9 mouse cellular contexts compared by ENCODE assay signal in genomic region chr11:100352076-100352857, GRCm38 (mm10). TPM values are rescaled to one million over a fixed set of nuclear protein-coding genes. Genes with fewer than 3 reads are reported as not detected.
DNase-seq lines count a peak whose midpoint lies in the region; ATAC-seq and TF ChIP-seq lines count a peak whose summit lies in the region.
"Had no signal": no experiment of that assay in that cellular context is flagged by ENCODE, and none has a peak within 500 bp of the region (broad histone marks: within the 10 kb centered on the region; RNA-seq: fewer than 3 reads in every experiment).

No protein-coding gene starts in this region.

- no peak overlapping the region for H3K27ac ChIP-seq in heart, embryonic 16.5 days (ENCODE audit: low read length)
- H3K27ac ChIP-seq in heart, embryonic 12.5 days (ENCODE audit: poor library complexity, severe bottlenecking) = no peak overlapping the region
- no peak overlapping the region for H3K27ac ChIP-seq in testis, adult 2 months (ENCODE audit: control insufficient read depth, insufficient read depth, low read depth, low read length)
- peak overlapping the region; percentile 56 for H3K27ac ChIP-seq in midbrain, embryonic 13.5 days

- peaks cover 32% of the 10 kb centered on the region for H3K27me3 ChIP-seq in heart, embryonic 16.5 days (ENCODE audit: control insufficient read depth, insufficient read depth, low read length)
- peaks cover 42% of the 10 kb centered on the region for H3K27me3 ChIP-seq in heart, embryonic 12.5 days (replicated peaks)
- no peaks in the 10 kb centered on the region for H3K27me3 ChIP-seq in testis, adult 2 months (ENCODE audit: control insufficient read depth, insufficient read depth, low read length)
- peaks cover 6% of the 10 kb centered on the region for H3K27me3 ChIP-seq in midbrain, embryonic 13.5 days

- H3K36me3 ChIP-seq in heart, embryonic 16.5 days (ENCODE audit: control insufficient read depth, insufficient read depth) = no peaks in the 10 kb centered on the region
- H3K36me3 ChIP-seq in heart, embryonic 12.5 days = no peaks in the 10 kb centered on the region
- no peaks in the 10 kb centered on the region for H3K36me3 ChIP-seq in testis, adult 2 months (ENCODE audit: control insufficient read depth, insufficient read depth, low read length)
- peaks cover 36% of the 10 kb centered on the region for H3K36me3 ChIP-seq in midbrain, embryonic 13.5 days

- no peak overlapping the region for H3K4me3 ChIP-seq in heart, embryonic 16.5 days (ENCODE audit: low read length)
- no peak overlapping the region for H3K4me3 ChIP-seq in heart, embryonic 12.5 days
- no peak overlapping the region for H3K4me3 ChIP-seq in testis, adult 2 months (ENCODE audit: control insufficient read depth, low read depth, low read length)
- no peak overlapping the region for H3K4me3 ChIP-seq in midbrain, embryonic 13.5 days (replicated peaks)

- peak; percentile 22; the same call in 1 of the 2 replicates for TF ChIP-seq CTCF in testis, adult 2 months (IDR thresholded peaks at IDR 0.05; ENCODE audit: control insufficient read depth, insufficient read depth, insufficient replicate concordance, low read depth, low read length)

- no peak for DNase-seq in testis, postnatal 14 days (ENCODE audit: low spot score)
- DNase-seq in embryo, embryonic 11 days = peak; percentile 56
- DNase-seq in gastrocnemius, postnatal 10 days = no peak
- no peak for DNase-seq in right cerebral cortex, postnatal 36 days (ENCODE audit: low spot score in 2 of 2)

- ATAC-seq in heart, embryonic 16.5 days (replicated peaks; ENCODE audit: extremely low read depth, insufficient read depth, low FRiP score) = no peak
- ATAC-seq in heart, embryonic 12.5 days (ENCODE audit: insufficient number of reproducible peaks, low FRiP score) = no peak
- peak; percentile 40 for ATAC-seq in midbrain, embryonic 13.5 days

- H3K9me3 ChIP-seq in heart, embryonic 16.5 days (replicated peaks; ENCODE audit: control insufficient read depth, low read length) = no peaks in the 10 kb centered on the region
- no peaks in the 10 kb centered on the region for H3K9me3 ChIP-seq in heart, embryonic 12.5 days (replicated peaks)
- H3K9me3 ChIP-seq in midbrain, embryonic 13.5 days = no peaks in the 10 kb centered on the region

- no peak for TF ChIP-seq POLR2A in testis, adult 2 months (IDR thresholded peaks at IDR 0.05; ENCODE audit: control insufficient read depth, low read depth, low read length)

- H3K4me1 ChIP-seq in heart, embryonic 16.5 days (ENCODE audit: control insufficient read depth, insufficient read depth, low read length) = peaks cover 14% of the 10 kb centered on the region; the same call in 1 of the 2 replicates
- H3K4me1 ChIP-seq in heart, embryonic 12.5 days (replicated peaks) = peaks cover 15% of the 10 kb centered on the region; the same call in 1 of the 2 replicates
- peaks cover 22% of the 10 kb centered on the region for H3K4me1 ChIP-seq in testis, adult 2 months (ENCODE audit: control insufficient read depth, insufficient read depth, low read length)
- peaks cover 54% of the 10 kb centered on the region for H3K4me1 ChIP-seq in midbrain, embryonic 13.5 days (replicated peaks)

- 31% methylated on average over 10 of the region's 10 CpGs for WGBS in heart, embryonic 16.5 days
- 26% methylated on average over 10 of the region's 10 CpGs for WGBS in heart, embryonic 12.5 days
- WGBS in midbrain, embryonic 13.5 days = 35% methylated on average over 10 of the region's 10 CpGs

- H3K4me2 ChIP-seq in heart, embryonic 16.5 days (ENCODE audit: low read depth, low read length) = no peak overlapping the region
- no peak overlapping the region for H3K4me2 ChIP-seq in heart, embryonic 12.5 days
- H3K4me2 ChIP-seq in midbrain, embryonic 13.5 days (replicated peaks) = no peak overlapping the region

- H3K9ac ChIP-seq in heart, embryonic 16.5 days (ENCODE audit: low read length) = peak overlapping the region; percentile 35
- no peak overlapping the region for H3K9ac ChIP-seq in heart, embryonic 12.5 days
- peak overlapping the region; percentile 49; the same call in 1 of the 2 replicates for H3K9ac ChIP-seq in midbrain, embryonic 13.5 days (replicated peaks)

RNA-seq across cellular contexts. Expression of gene Hap1, which starts 3.7 kb away (rescaled TPM):
- polyA plus RNA-seq in heart, embryonic 16.5 days (2015; fragmentation: Nextera tagmentation; extraction: Ambion mirVana) = 5.6 and 5.8 TPM in 2 replicates
- 11.1 and 12.3 TPM in 2 replicates for polyA plus RNA-seq in heart, embryonic 12.5 days (2016; fragmentation: Nextera tagmentation; extraction: Ambion mirVana)
- polyA plus RNA-seq in testis, adult 2 months (2012; rRNA removed) = 35.2 and 41.9 TPM in 2 replicates
- polyA plus RNA-seq in midbrain, embryonic 13.5 days (2015; fragmentation: Nextera tagmentation; extraction: Ambion mirVana) = 137 and 168 TPM in 2 replicates
- 1 to 10 TPM in 1 of 2 experiments, under 1 TPM in 1; 0.73 to 1.3 TPM for total RNA-seq in gastrocnemius, postnatal 10 days (2021)

RNA-seq across cellular contexts. Expression of gene Gast, which starts 18.1 kb away (rescaled TPM):
- not detected in 2 replicates for polyA plus RNA-seq in heart, embryonic 16.5 days (2015; fragmentation: Nextera tagmentation; extraction: Ambion mirVana)
- polyA plus RNA-seq in heart, embryonic 12.5 days (2016; fragmentation: Nextera tagmentation; extraction: Ambion mirVana) = not detected in 2 replicates
- polyA plus RNA-seq in testis, adult 2 months (2012; rRNA removed) = 0.43 TPM in 1 of 2 replicates, not detected in the other
- 1.2 and 2.5 TPM in 2 replicates for polyA plus RNA-seq in midbrain, embryonic 13.5 days (2015; fragmentation: Nextera tagmentation; extraction: Ambion mirVana)
- not detected for total RNA-seq in gastrocnemius, postnatal 10 days (2021)
- total RNA-seq: layer of hippocampus, postnatal 25 days had no signal

RNA-seq across cellular contexts. Expression of gene Eif1, which starts 32.6 kb away (rescaled TPM):
- polyA plus RNA-seq in heart, embryonic 16.5 days (2015; fragmentation: Nextera tagmentation; extraction: Ambion mirVana) = 1,600 and 1,609 TPM in 2 replicates
- 1,467 and 1,522 TPM in 2 replicates for polyA plus RNA-seq in heart, embryonic 12.5 days (2016; fragmentation: Nextera tagmentation; extraction: Ambion mirVana)
- 260 and 396 TPM in 2 replicates for polyA plus RNA-seq in testis, adult 2 months (2012; rRNA removed)
- polyA plus RNA-seq in midbrain, embryonic 13.5 days (2015; fragmentation: Nextera tagmentation; extraction: Ambion mirVana) = 1,443 and 1,564 TPM in 2 replicates
- 100 to 1,000 TPM; 838 to 840 TPM for total RNA-seq in gastrocnemius, postnatal 10 days (2021)

RNA-seq across cellular contexts. Expression of gene Jup, which starts 45.3 kb away (rescaled TPM):
- polyA plus RNA-seq in heart, embryonic 16.5 days (2015; fragmentation: Nextera tagmentation; extraction: Ambion mirVana) = 140 and 155 TPM in 2 replicates
- 107 and 109 TPM in 2 replicates for polyA plus RNA-seq in heart, embryonic 12.5 days (2016; fragmentation: Nextera tagmentation; extraction: Ambion mirVana)
- polyA plus RNA-seq in testis, adult 2 months (2012; rRNA removed) = 103 TPM in 2 replicates
- 69.2 and 70.5 TPM in 2 replicates for polyA plus RNA-seq in midbrain, embryonic 13.5 days (2015; fragmentation: Nextera tagmentation; extraction: Ambion mirVana)
- 10 to 100 TPM; 81.4 to 90.0 TPM for total RNA-seq in gastrocnemius, postnatal 10 days (2021)
